Mouse (Mus musculus): ENCODE measurements around the gene Kirrel3.

The Kirrel3 gene

GRCm38 (mm10) chr9:34507164-34507563 lies 21.5 kb downstream of the Kirrel3 start:
- DNase-seq (ENCODE audit: low spot score in 2 of 2) = no peak

- no peak for DNase-seq (ENCODE audit: low spot score in 2 of 2)
Observed at GRCm38 (mm10) chr9:34518861-34519260, 33.2 kb downstream of the Kirrel3 start.

- no peak for DNase-seq (ENCODE audit: low spot score in 2 of 2)
Observed at GRCm38 (mm10) chr9:34520234-34520950, 34.7 kb downstream of the Kirrel3 start.

- no peak for DNase-seq (ENCODE audit: low spot score in 2 of 2)
Observed at GRCm38 (mm10) chr9:34525695-34526094, 40.0 kb downstream of the Kirrel3 start.

- DNase-seq (ENCODE audit: low spot score in 2 of 2) = no peak
Observed at GRCm38 (mm10) chr9:34538591-34539335, 53.1 kb downstream of the Kirrel3 start.

GRCm38 (mm10) chr9:34541908-34542307 lies 56.2 kb downstream of the Kirrel3 start:
- DNase-seq (ENCODE audit: low spot score in 2 of 2) = no peak

GRCm38 (mm10) chr9:34555699-34556098 lies 70.0 kb downstream of the Kirrel3 start:
- DNase-seq (ENCODE audit: low spot score in 2 of 2) = no peak

GRCm38 (mm10) chr9:34557846-34558245 lies 72.2 kb downstream of the Kirrel3 start:
- no peak for DNase-seq (ENCODE audit: low spot score in 2 of 2)

GRCm38 (mm10) chr9:34558291-34558899 lies 72.7 kb downstream of the Kirrel3 start:
- DNase-seq (ENCODE audit: low spot score in 2 of 2) = no peak

GRCm38 (mm10) chr9:34559102-34559501 lies 73.4 kb downstream of the Kirrel3 start:
- no peak for DNase-seq (ENCODE audit: low spot score in 2 of 2)

GRCm38 (mm10) chr9:34561281-34561680 lies 75.6 kb downstream of the Kirrel3 start:
- DNase-seq (ENCODE audit: low spot score in 2 of 2) = no peak

GRCm38 (mm10) chr9:34562437-34563000 lies 76.8 kb downstream of the Kirrel3 start:
- no peak for DNase-seq (ENCODE audit: low spot score in 2 of 2)

GRCm38 (mm10) chr9:34573906-34574305 lies 88.2 kb downstream of the Kirrel3 start:
- DNase-seq (ENCODE audit: low spot score in 2 of 2) = no peak

GRCm38 (mm10) chr9:34574611-34575010 lies 88.9 kb downstream of the Kirrel3 start:
- DNase-seq (ENCODE audit: low spot score in 2 of 2) = no peak

GRCm38 (mm10) chr9:34579174-34579573 lies 93.5 kb downstream of the Kirrel3 start:
- DNase-seq (ENCODE audit: low spot score in 2 of 2) = no peak

- no peak for DNase-seq (ENCODE audit: low spot score in 2 of 2)
Observed at GRCm38 (mm10) chr9:34580059-34580458, 94.4 kb downstream of the Kirrel3 start.

GRCm38 (mm10) chr9:34582496-34582895 lies 96.8 kb downstream of the Kirrel3 start:
- no peak for DNase-seq (ENCODE audit: low spot score in 2 of 2)

- no peak for DNase-seq (ENCODE audit: low spot score in 2 of 2)
Observed at GRCm38 (mm10) chr9:34585487-34585886, 99.8 kb downstream of the Kirrel3 start.

GRCm38 (mm10) chr9:34586080-34586479 lies 100.4 kb downstream of the Kirrel3 start:
- no peak for DNase-seq (ENCODE audit: low spot score in 2 of 2)

- DNase-seq (ENCODE audit: low spot score in 2 of 2) = no peak
Observed at GRCm38 (mm10) chr9:34589799-34590198, 104.1 kb downstream of the Kirrel3 start.

GRCm38 (mm10) chr9:34592073-34592610 lies 106.4 kb downstream of the Kirrel3 start:
- no peak for DNase-seq (ENCODE audit: low spot score in 2 of 2)

- DNase-seq (ENCODE audit: low spot score in 2 of 2) = no peak
Observed at GRCm38 (mm10) chr9:34593889-34594288, 108.2 kb downstream of the Kirrel3 start.

Data from spleen, postnatal 10 days (tissue).